Mouse (Mus musculus): ENCODE results near the gene Bcas1.

- TF ChIP-seq POLR2A (IDR thresholded peaks at IDR 0.05; ENCODE audit: low read depth, low read length), result no peak
- TF ChIP-seq CTCF (IDR thresholded peaks at IDR 0.05; ENCODE audit: extremely low read depth, insufficient read depth, insufficient read length, insufficient replicate concordance), result no peak
Measured at GRCm38 (mm10) chr2:170316344-170316743, 111.3 kb downstream of the Bcas1 start.
